Mouse (Mus musculus) midbrain, embryonic 11.5 days (tissue): ENCODE measurements around the gene Sox2. TPM values are rescaled to one million over a fixed set of nuclear protein-coding genes. Genes with fewer than 3 reads are reported as not detected.

Source experiments
- ATAC-seq: fragments of 200-750 bp; cut with Nextera tagmentation; 2 replicates; pipeline ENCODE4 v1.8.0; 2017; ENCODE audit warnings: moderate TSS enrichment, moderate library complexity; ENCODE audit not compliant: low FRiP score
- DNase-seq: peaks from one replicate; pipeline ENCODE4 v3.0.0; 2015; ENCODE audit warnings: low spot score; ENCODE audit errors: missing footprints
- H3K27ac ChIP-seq: fragments of 300-500 bp; sonication (generic); 2 replicates; pipeline ENCODE4 v1.5.1; 2014; ENCODE audit warnings: low read depth, low read length
- H3K27me3 ChIP-seq: fragments of 300-500 bp; sonication (generic); 2 replicates; pipeline ENCODE4 v1.6.1; 2014; ENCODE audit warnings: mild to moderate bottlenecking, low read length, moderate library complexity, mixed read lengths; ENCODE audit not compliant: control insufficient read depth, insufficient read depth
- H3K36me3 ChIP-seq: fragments of 300-500 bp; sonication (generic); 2 replicates; pipeline ENCODE4 v1.6.1; 2014; ENCODE audit warnings: mild to moderate bottlenecking, low read length, moderate library complexity, mixed read lengths; ENCODE audit not compliant: control insufficient read depth, insufficient read depth
- H3K4me1 ChIP-seq: fragments of 300-500 bp; sonication (generic); 2 replicates; pipeline ENCODE4 v1.6.1; 2014; ENCODE audit warnings: low read length; ENCODE audit not compliant: control insufficient read depth, insufficient read depth
- H3K4me2 ChIP-seq: fragments of 300-500 bp; sonication (generic); 2 replicates; pipeline ENCODE4 v1.6.1; 2014; ENCODE audit warnings: mild to moderate bottlenecking, moderate library complexity
- H3K4me3 ChIP-seq: fragments of 300-500 bp; sonication (generic); 2 replicates; pipeline ENCODE4 v1.5.1; 2014; ENCODE audit warnings: low read depth, low read length
- H3K9ac ChIP-seq: fragments of 300-500 bp; sonication (generic); 2 replicates; pipeline ENCODE4 v1.6.1; 2014; ENCODE audit warnings: low read length
- H3K9me3 ChIP-seq: fragments of 300-500 bp; sonication (generic); 2 replicates; pipeline ENCODE4 v1.6.1; 2016; ENCODE audit warnings: low read length; ENCODE audit not compliant: control insufficient read depth
- WGBS: fragments of 180-500 bp; shearing (Covaris S2); extraction: QIAGEN DNeasy Blood & Tissue Kit; methylation state at CpG from one replicate; pipeline ENCODE4 v1.1.7; 2014; 5-methylcytosine and 5-hydroxymethylcytosine counted together
- polyA plus RNA-seq: library from polyadenylated mRNA; unstranded; fragments of >200 nt; fragmentation: Nextera tagmentation; extraction: Ambion mirVana; gene quantifications from 2 replicates; pipeline ENCODE4 v1.2.1, GENCODE M21; 2014

Gene Sox2
- polyA plus RNA-seq, 1 experiment from 2014 or later = 48.7 TPM

- Histone ChIP-seq H3K36me3 (no peaks in the 10 kb centered on the region), H3K27me3 (0 out of 2 replicates have a peak, but pooled peaks cover 2% of the 10 kb centered on the region), H3K9me3 (no peaks in the 10 kb centered on the region), H3K4me3 (peak overlapping the region; percentile 24), H3K4me1 (peaks cover 75% of the 10 kb centered on the region), H3K4me2 (peak overlapping the region; percentile 89), H3K27ac (peak overlapping the region; percentile 98), H3K9ac (peak overlapping the region; percentile 99)
- peak; percentile 97 for DNase-seq
- ATAC-seq = no peak
- under 1% methylated on average over 32 of the region's 32 CpGs for WGBS
These were observed 11.3 kb downstream of the Sox2 start for GRCm38 (mm10) chr3:34661341-34662007.

GRCm38 (mm10) chr3:34662008-34662711, 12.0 kb downstream of the Sox2 start:
- H3K4me3 ChIP-seq = peak overlapping the region; percentile 24
- H3K4me2 ChIP-seq = peak overlapping the region; percentile 89
- peak overlapping the region; percentile 98 for H3K27ac ChIP-seq
- H3K4me1 ChIP-seq = peaks cover 77% of the 10 kb centered on the region
- no peaks in the 10 kb centered on the region for H3K9me3 ChIP-seq
- ATAC-seq = no peak
- peak overlapping the region; percentile 99 for H3K9ac ChIP-seq
- H3K27me3 ChIP-seq = 0 out of 2 replicates have a peak, but pooled peaks cover 2% of the 10 kb centered on the region
- WGBS = 3% methylated on average over 15 of the region's 15 CpGs
- peak; percentile 97 for DNase-seq
- no peaks in the 10 kb centered on the region for H3K36me3 ChIP-seq

- H3K9ac ChIP-seq = peak overlapping the region; percentile 99
- ATAC-seq (no peak), DNase-seq (peak; percentile 97)
- no peaks in the 10 kb centered on the region for H3K9me3 ChIP-seq
- peak overlapping the region; percentile 24 for H3K4me3 ChIP-seq
- H3K4me2 ChIP-seq = peak overlapping the region; percentile 89
- no peaks in the 10 kb centered on the region for H3K36me3 ChIP-seq
- 0 out of 2 replicates have a peak, but pooled peaks cover 2% of the 10 kb centered on the region for H3K27me3 ChIP-seq
- peak overlapping the region; percentile 98 for H3K27ac ChIP-seq
- peaks cover 76% of the 10 kb centered on the region for H3K4me1 ChIP-seq
- WGBS = under 1% methylated on average over 53 of the region's 53 CpGs
These were observed 12.8 kb downstream of the Sox2 start for GRCm38 (mm10) chr3:34662712-34663655.

- H3K9ac ChIP-seq = peak overlapping the region; percentile 99
- H3K27ac ChIP-seq = peak overlapping the region; percentile 98
- peaks cover 76% of the 10 kb centered on the region for H3K4me1 ChIP-seq
- H3K27me3 ChIP-seq = 0 out of 2 replicates have a peak, but pooled peaks cover 2% of the 10 kb centered on the region
- WGBS = under 1% methylated on average over 56 of the region's 58 CpGs
- ATAC-seq (peak; percentile 47), DNase-seq (peak; percentile 98)
- peak overlapping the region; percentile 24 for H3K4me3 ChIP-seq
- H3K4me2 ChIP-seq = peak overlapping the region; percentile 89
- no peaks in the 10 kb centered on the region for H3K9me3 ChIP-seq
- H3K36me3 ChIP-seq = no peaks in the 10 kb centered on the region
These were observed 13.8 kb downstream of the Sox2 start for GRCm38 (mm10) chr3:34663701-34664635.

- Histone ChIP-seq H3K36me3 (no peaks in the 10 kb centered on the region), H3K4me2 (peak overlapping the region; percentile 89), H3K4me1 (peaks cover 74% of the 10 kb centered on the region), H3K27me3 (0 out of 2 replicates have a peak, but pooled peaks cover 2% of the 10 kb centered on the region), H3K27ac (peak overlapping the region; percentile 98), H3K9me3 (no peaks in the 10 kb centered on the region), H3K9ac (peak overlapping the region; percentile 99), H3K4me3 (peak overlapping the region; percentile 24)
- DNase-seq (peak; percentile 98), ATAC-seq (no peak)
- WGBS = under 1% methylated on average over 31 of the region's 31 CpGs
These were observed 14.7 kb downstream of the Sox2 start for GRCm38 (mm10) chr3:34664636-34665531.

- peak; percentile 94 for DNase-seq
- peak overlapping the region; percentile 24 for H3K4me3 ChIP-seq
- peak overlapping the region; percentile 89 for H3K4me2 ChIP-seq
- H3K9me3 ChIP-seq = no peaks in the 10 kb centered on the region
- H3K4me1 ChIP-seq = peaks cover 75% of the 10 kb centered on the region
- WGBS = 3% methylated on average over 10 of the region's 10 CpGs
- no peak for ATAC-seq
- no peaks in the 10 kb centered on the region; the same call in 1 of the 2 replicates for H3K27me3 ChIP-seq
- H3K27ac ChIP-seq = peak overlapping the region; percentile 86
- H3K9ac ChIP-seq = peak overlapping the region; percentile 99
- no peaks in the 10 kb centered on the region for H3K36me3 ChIP-seq
These were observed 15.8 kb downstream of the Sox2 start for GRCm38 (mm10) chr3:34665751-34666665.

GRCm38 (mm10) chr3:34667180-34667579, 17.0 kb downstream of the Sox2 start:
- Histone ChIP-seq H3K36me3 (no peaks in the 10 kb centered on the region), H3K9me3 (no peaks in the 10 kb centered on the region), H3K27me3 (no peaks in the 10 kb centered on the region; the same call in 1 of the 2 replicates), H3K4me1 (peaks cover 74% of the 10 kb centered on the region), H3K4me2 (peak overlapping the region; percentile 89), H3K4me3 (no peak overlapping the region), H3K27ac (peak overlapping the region; percentile 86), H3K9ac (peak overlapping the region; percentile 99)
- DNase-seq (peak; percentile 89), ATAC-seq (no peak)
- WGBS = 26% methylated on average over 2 of the region's 2 CpGs
